ENCODE assay signal across 8 mouse cellular contexts in the genomic region with DNA sequence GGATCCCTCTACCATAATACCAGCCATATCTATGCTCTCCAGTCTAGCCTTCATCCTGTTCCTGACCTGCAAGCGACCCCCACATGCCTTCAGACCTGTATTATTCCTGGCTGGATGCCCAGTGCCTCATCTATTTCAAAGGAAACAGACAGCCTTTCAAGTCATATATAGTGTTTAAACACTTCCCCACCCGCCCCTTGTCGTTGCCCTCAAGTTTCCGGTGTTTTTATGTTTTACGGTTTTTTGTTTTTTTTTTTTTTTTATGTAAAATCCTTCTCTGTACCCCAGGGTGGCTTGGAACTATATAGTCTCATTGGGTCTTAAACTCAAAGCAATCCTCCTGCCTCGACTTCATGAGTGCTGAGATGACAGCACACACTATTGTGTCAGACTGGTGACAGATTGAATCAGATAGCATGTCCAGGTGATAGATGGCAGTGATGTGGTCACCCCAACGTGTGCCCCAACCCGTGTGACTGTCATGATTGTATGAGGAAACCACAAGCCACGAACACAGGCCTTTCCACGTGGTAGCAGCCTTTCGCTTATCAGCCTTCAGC. TPM values are rescaled to one million over a fixed set of nuclear protein-coding genes. Genes with fewer than 3 reads are reported as not detected.
DNase-seq lines count a peak whose midpoint lies in the region; ATAC-seq and TF ChIP-seq lines count a peak whose summit lies in the region.

No protein-coding gene starts in this region.

- no peak for TF ChIP-seq POLR2A in limb, embryonic 14.5 days (IDR thresholded peaks at IDR 0.05; ENCODE audit: borderline replicate concordance, extremely low read depth, insufficient read depth, insufficient read length)

- ATAC-seq in midbrain, embryonic 11.5 days (ENCODE audit: low FRiP score): no peak
- no peak for ATAC-seq in forebrain, embryonic 14.5 days
- no peak for ATAC-seq in limb, embryonic 14.5 days (ENCODE audit: low FRiP score, low read depth)
- no peak for ATAC-seq in stomach, embryonic 15.5 days (ENCODE audit: insufficient read depth, low FRiP score, low read depth)

- no peak for DNase-seq in midbrain, embryonic 10.5 days (ENCODE audit: low spot score)
- DNase-seq in midbrain, embryonic 11.5 days (ENCODE audit: low spot score, missing footprints): no peak
- no peak for DNase-seq in forebrain, embryonic 14.5 days (ENCODE audit: low spot score)
- no peak for DNase-seq in limb, embryonic 14.5 days (ENCODE audit: low spot score)
- no peak for DNase-seq in testis, postnatal 14 days (ENCODE audit: low spot score)
- DNase-seq in cerebellum, adult 9-10 months: no peak
- no peak for DNase-seq in cerebellum, adult 11 months

- peaks cover 36% of the 10 kb centered on the region for H3K4me1 ChIP-seq in midbrain, embryonic 10.5 days
- peaks cover 5% of the 10 kb centered on the region; the same call in 1 of the 2 replicates for H3K4me1 ChIP-seq in midbrain, embryonic 11.5 days (ENCODE audit: control insufficient read depth, insufficient read depth, low read length)
- peaks cover 5% of the 10 kb centered on the region for H3K4me1 ChIP-seq in forebrain, embryonic 14.5 days (ENCODE audit: control insufficient read depth, insufficient read depth, low read length)
- H3K4me1 ChIP-seq in limb, embryonic 14.5 days (ENCODE audit: control insufficient read depth, insufficient read depth, low read length): peaks cover 45% of the 10 kb centered on the region
- H3K4me1 ChIP-seq in stomach, embryonic 15.5 days: peaks cover 44% of the 10 kb centered on the region

- no peak overlapping the region for H3K9ac ChIP-seq in midbrain, embryonic 11.5 days (ENCODE audit: low read length)
- peak overlapping the region; percentile 79 for H3K9ac ChIP-seq in forebrain, embryonic 14.5 days (ENCODE audit: low read length)
- H3K9ac ChIP-seq in limb, embryonic 14.5 days (ENCODE audit: low read depth, low read length, severe bottlenecking): 0 out of 2 replicates have a peak overlapping the region, but pooled peaks have one; percentile 25
- no peak overlapping the region for H3K9ac ChIP-seq in stomach, embryonic 15.5 days

- H3K27me3 ChIP-seq in midbrain, embryonic 10.5 days (ENCODE audit: low read depth, poor library complexity, severe bottlenecking): peaks cover 17% of the 10 kb centered on the region
- H3K27me3 ChIP-seq in midbrain, embryonic 11.5 days (ENCODE audit: control insufficient read depth, insufficient read depth, low read length): no peaks in the 10 kb centered on the region
- no peaks in the 10 kb centered on the region for H3K27me3 ChIP-seq in forebrain, embryonic 14.5 days (replicated peaks; ENCODE audit: control insufficient read depth, insufficient read depth, low read length)
- no peaks in the 10 kb centered on the region for H3K27me3 ChIP-seq in limb, embryonic 14.5 days (ENCODE audit: control insufficient read depth, insufficient read depth, low read length)
- no peaks in the 10 kb centered on the region for H3K27me3 ChIP-seq in stomach, embryonic 15.5 days (replicated peaks)

- no peaks in the 10 kb centered on the region for H3K9me3 ChIP-seq in midbrain, embryonic 10.5 days (replicated peaks)
- no peaks in the 10 kb centered on the region for H3K9me3 ChIP-seq in midbrain, embryonic 11.5 days (ENCODE audit: control insufficient read depth, low read length)
- H3K9me3 ChIP-seq in forebrain, embryonic 14.5 days (replicated peaks; ENCODE audit: control insufficient read depth, low read length): no peaks in the 10 kb centered on the region
- no peaks in the 10 kb centered on the region for H3K9me3 ChIP-seq in limb, embryonic 14.5 days (ENCODE audit: control insufficient read depth, low read length)
- H3K9me3 ChIP-seq in stomach, embryonic 15.5 days: no peaks in the 10 kb centered on the region

- H3K27ac ChIP-seq in midbrain, embryonic 10.5 days (replicated peaks): no peak overlapping the region
- H3K27ac ChIP-seq in midbrain, embryonic 11.5 days (ENCODE audit: low read depth, low read length): no peak overlapping the region
- H3K27ac ChIP-seq in forebrain, embryonic 14.5 days (ENCODE audit: low read depth, low read length): no peak overlapping the region
- no peak overlapping the region for H3K27ac ChIP-seq in limb, embryonic 14.5 days (replicated peaks; ENCODE audit: low read depth, low read length)
- no peak overlapping the region for H3K27ac ChIP-seq in stomach, embryonic 15.5 days

- H3K4me3 ChIP-seq in midbrain, embryonic 10.5 days: peak overlapping the region; percentile 75
- no peak overlapping the region for H3K4me3 ChIP-seq in midbrain, embryonic 11.5 days (ENCODE audit: low read depth, low read length)
- H3K4me3 ChIP-seq in forebrain, embryonic 14.5 days (ENCODE audit: low read depth, low read length): 0 out of 2 replicates have a peak overlapping the region, but pooled peaks have one; percentile 64
- peak overlapping the region; percentile 68 for H3K4me3 ChIP-seq in limb, embryonic 14.5 days (replicated peaks; ENCODE audit: low read length)
- H3K4me3 ChIP-seq in stomach, embryonic 15.5 days (replicated peaks): peak overlapping the region; percentile 69

- 80% methylated on average over 11 of the region's 11 CpGs for WGBS in midbrain, embryonic 10.5 days
- 76% methylated on average over 11 of the region's 11 CpGs for WGBS in midbrain, embryonic 11.5 days
- WGBS in forebrain, embryonic 14.5 days: 77% methylated on average over 11 of the region's 11 CpGs
- 34% methylated on average over 11 of the region's 11 CpGs for WGBS in limb, embryonic 14.5 days
- WGBS in stomach, embryonic 15.5 days: 36% methylated on average over 11 of the region's 11 CpGs

- H3K4me2 ChIP-seq in midbrain, embryonic 11.5 days: no peak overlapping the region
- H3K4me2 ChIP-seq in forebrain, embryonic 14.5 days (ENCODE audit: low read length): peak overlapping the region; percentile 93; the same call in 1 of the 2 replicates
- peak overlapping the region; percentile 92 for H3K4me2 ChIP-seq in limb, embryonic 14.5 days (replicated peaks; ENCODE audit: low read depth, low read length, severe bottlenecking)
- peak overlapping the region; percentile 94 for H3K4me2 ChIP-seq in stomach, embryonic 15.5 days

- H3K36me3 ChIP-seq in midbrain, embryonic 10.5 days: no peaks in the 10 kb centered on the region
- no peaks in the 10 kb centered on the region for H3K36me3 ChIP-seq in midbrain, embryonic 11.5 days (ENCODE audit: control insufficient read depth, insufficient read depth, low read length)
- no peaks in the 10 kb centered on the region for H3K36me3 ChIP-seq in forebrain, embryonic 14.5 days (ENCODE audit: control insufficient read depth, insufficient read depth, low read length)
- H3K36me3 ChIP-seq in limb, embryonic 14.5 days (ENCODE audit: control insufficient read depth, insufficient read depth, low read length): no peaks in the 10 kb centered on the region
- H3K36me3 ChIP-seq in stomach, embryonic 15.5 days: no peaks in the 10 kb centered on the region

RNA-seq across cellular contexts. Expression of a gene that starts 1.5 kb away (rescaled TPM):
- 13.3 and 17.5 TPM in 2 replicates for polyA plus RNA-seq in midbrain, embryonic 10.5 days (2016; fragmentation: Nextera tagmentation; extraction: Ambion mirVana)
- polyA plus RNA-seq in midbrain, embryonic 11.5 days (2014; fragmentation: Nextera tagmentation; extraction: Ambion mirVana): 16.1 and 17.7 TPM in 2 replicates
- polyA plus RNA-seq in forebrain, embryonic 14.5 days (2014; fragmentation: Nextera tagmentation; extraction: Ambion mirVana): 57.0 and 78.5 TPM in 2 replicates
- 39.2 and 45.5 TPM in 2 replicates for polyA plus RNA-seq in limb, embryonic 14.5 days (2012; rRNA removed)
- 11.4 and 13.0 TPM in 2 replicates for polyA plus RNA-seq in limb, embryonic 14.5 days (2014; fragmentation: Nextera tagmentation; extraction: Ambion mirVana)
- 11.8 and 12.3 TPM in 2 replicates for polyA plus RNA-seq in stomach, embryonic 15.5 days (2015; fragmentation: Nextera tagmentation; extraction: Ambion mirVana)

RNA-seq across cellular contexts. Expression of a gene that starts 15.8 kb away (rescaled TPM):
- polyA plus RNA-seq in midbrain, embryonic 10.5 days (2016; fragmentation: Nextera tagmentation; extraction: Ambion mirVana): 39.4 and 39.8 TPM in 2 replicates
- polyA plus RNA-seq in midbrain, embryonic 11.5 days (2014; fragmentation: Nextera tagmentation; extraction: Ambion mirVana): 37.8 and 41.2 TPM in 2 replicates
- 66.9 and 70.7 TPM in 2 replicates for polyA plus RNA-seq in forebrain, embryonic 14.5 days (2014; fragmentation: Nextera tagmentation; extraction: Ambion mirVana)
- polyA plus RNA-seq in limb, embryonic 14.5 days (2012; rRNA removed): 83.2 and 94.3 TPM in 2 replicates
- polyA plus RNA-seq in limb, embryonic 14.5 days (2014; fragmentation: Nextera tagmentation; extraction: Ambion mirVana): 64.7 and 67.4 TPM in 2 replicates
- polyA plus RNA-seq in stomach, embryonic 15.5 days (2015; fragmentation: Nextera tagmentation; extraction: Ambion mirVana): 70.9 and 78.9 TPM in 2 replicates

RNA-seq across cellular contexts. Expression of a gene that starts 38.7 kb away (rescaled TPM):
- polyA plus RNA-seq in midbrain, embryonic 10.5 days (2016; fragmentation: Nextera tagmentation; extraction: Ambion mirVana): 2.0 and 2.9 TPM in 2 replicates
- 0.59 and 1.4 TPM in 2 replicates for polyA plus RNA-seq in midbrain, embryonic 11.5 days (2014; fragmentation: Nextera tagmentation; extraction: Ambion mirVana)
- polyA plus RNA-seq in forebrain, embryonic 14.5 days (2014; fragmentation: Nextera tagmentation; extraction: Ambion mirVana): 5.9 and 9.0 TPM in 2 replicates
- 7.2 and 8.8 TPM in 2 replicates for polyA plus RNA-seq in limb, embryonic 14.5 days (2012; rRNA removed)
- polyA plus RNA-seq in limb, embryonic 14.5 days (2014; fragmentation: Nextera tagmentation; extraction: Ambion mirVana): 14.7 and 18.3 TPM in 2 replicates
- 120 and 147 TPM in 2 replicates for polyA plus RNA-seq in stomach, embryonic 15.5 days (2015; fragmentation: Nextera tagmentation; extraction: Ambion mirVana)

RNA-seq across cellular contexts. Expression of a gene that starts 39.3 kb away (rescaled TPM):
- 27.2 and 28.3 TPM in 2 replicates for polyA plus RNA-seq in midbrain, embryonic 10.5 days (2016; fragmentation: Nextera tagmentation; extraction: Ambion mirVana)
- 30.0 and 30.2 TPM in 2 replicates for polyA plus RNA-seq in midbrain, embryonic 11.5 days (2014; fragmentation: Nextera tagmentation; extraction: Ambion mirVana)
- 36.3 and 38.8 TPM in 2 replicates for polyA plus RNA-seq in forebrain, embryonic 14.5 days (2014; fragmentation: Nextera tagmentation; extraction: Ambion mirVana)
- 29.1 and 31.3 TPM in 2 replicates for polyA plus RNA-seq in limb, embryonic 14.5 days (2012; rRNA removed)
- 32.6 and 39.2 TPM in 2 replicates for polyA plus RNA-seq in limb, embryonic 14.5 days (2014; fragmentation: Nextera tagmentation; extraction: Ambion mirVana)
- polyA plus RNA-seq in stomach, embryonic 15.5 days (2015; fragmentation: Nextera tagmentation; extraction: Ambion mirVana): 28.9 and 33.5 TPM in 2 replicates

RNA-seq across cellular contexts. Expression of a gene that starts 40.0 kb away (rescaled TPM):
- polyA plus RNA-seq in midbrain, embryonic 10.5 days (2016; fragmentation: Nextera tagmentation; extraction: Ambion mirVana): 158 and 179 TPM in 2 replicates
- 105 and 116 TPM in 2 replicates for polyA plus RNA-seq in midbrain, embryonic 11.5 days (2014; fragmentation: Nextera tagmentation; extraction: Ambion mirVana)
- polyA plus RNA-seq in forebrain, embryonic 14.5 days (2014; fragmentation: Nextera tagmentation; extraction: Ambion mirVana): 89.1 and 92.7 TPM in 2 replicates
- polyA plus RNA-seq in limb, embryonic 14.5 days (2012; rRNA removed): 107 and 121 TPM in 2 replicates
- polyA plus RNA-seq in limb, embryonic 14.5 days (2014; fragmentation: Nextera tagmentation; extraction: Ambion mirVana): 101 and 108 TPM in 2 replicates
- polyA plus RNA-seq in stomach, embryonic 15.5 days (2015; fragmentation: Nextera tagmentation; extraction: Ambion mirVana): 98.6 and 112 TPM in 2 replicates

Comparison
In these comparisons a context has a peak if more than half of its experiments do, and no peak if none do; other contexts are left out.
1. H3K9ac ChIP-seq: peak in forebrain, embryonic 14.5 days (single experiment) and limb, embryonic 14.5 days (single experiment); none in midbrain, embryonic 11.5 days (single experiment) and stomach, embryonic 15.5 days (single experiment).